Mouse (Mus musculus) kidney, adult 2 months (tissue): ENCODE results near the gene Gm20662.

ENCODE experiments used
- CTCF ChIP-seq: fragments of 200-500 bp; conservative IDR thresholded peaks from 2 replicates; pipeline ENCODE4 v1.5.1; 2011; ENCODE audit warnings: low read depth, mild to moderate bottlenecking, control low read depth, low read length, moderate library complexity, mixed read lengths; ENCODE audit not compliant: insufficient read depth, insufficient read length
- POLR2A ChIP-seq: fragments of 200-500 bp; IDR thresholded peaks from one replicate; pipeline ENCODE4 v1.6.1; 2011; ENCODE audit warnings: low read depth, low read length, control low read depth

DNA sequence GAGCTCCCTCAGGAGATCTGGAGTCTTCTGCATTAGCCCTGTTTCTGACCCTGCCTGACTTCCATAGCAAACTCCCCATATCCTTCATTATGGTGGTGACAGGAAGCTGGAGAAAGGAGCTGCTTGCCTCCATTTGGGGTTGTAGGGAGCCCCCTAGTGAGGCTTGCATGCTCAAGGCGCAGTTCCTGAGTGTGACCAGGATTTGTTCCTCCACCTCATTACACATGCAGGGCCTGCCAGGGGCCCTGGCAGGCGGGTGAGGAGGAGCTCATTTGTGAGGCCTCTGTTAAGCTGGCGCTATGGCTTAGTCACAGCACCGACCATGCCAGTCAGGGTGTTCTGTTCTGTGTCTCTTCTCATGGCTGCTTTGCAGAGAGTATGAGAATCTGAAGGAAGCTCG, 34.3 kb upstream of the Gm20662 start:
- TF ChIP-seq CTCF (peak; percentile 33; the same call in 1 of the 2 replicates), POLR2A (no peak)
